Mouse (Mus musculus): ENCODE results near the gene Cep112. TPM values are rescaled to one million over a fixed set of nuclear protein-coding genes. Genes with fewer than 3 reads are reported as not detected.

Gene Cep112
- total RNA-seq (2015) (0.12 and 1.2 TPM in 2 replicates), total RNA-seq (2017) (1.3 TPM in 1 of 2 replicates, not detected in the other)

GRCm38 (mm10) chr11:108424889-108425591 is at the start of gene Cep112:
TSS of gene Cep112 (plus strand) at chr11:108425192.
- ATAC-seq (replicated peaks; ENCODE audit: poor library complexity): peak; percentile 99

GRCm38 (mm10) chr11:108376815-108377214 is 48.2 kb upstream of the Cep112 start:
- no peak for ATAC-seq (replicated peaks; ENCODE audit: poor library complexity)

GRCm38 (mm10) chr11:108377680-108378362 is 47.2 kb upstream of the Cep112 start:
- peak; percentile 99 for ATAC-seq (replicated peaks; ENCODE audit: poor library complexity)

GRCm38 (mm10) chr11:108378363-108378751 is 46.6 kb upstream of the Cep112 start:
- ATAC-seq (replicated peaks; ENCODE audit: poor library complexity): 0 out of 2 replicates have a peak, but pooled peaks have one; percentile 5

- ATAC-seq (replicated peaks; ENCODE audit: poor library complexity): no peak
Observed at GRCm38 (mm10) chr11:108382664-108383063, 42.3 kb upstream of the Cep112 start.

GRCm38 (mm10) chr11:108384920-108385665 is 39.9 kb upstream of the Cep112 start:
- ATAC-seq (replicated peaks; ENCODE audit: poor library complexity): no peak

- no peak for ATAC-seq (replicated peaks; ENCODE audit: poor library complexity)
Observed at GRCm38 (mm10) chr11:108385666-108386024, 39.3 kb upstream of the Cep112 start.

GRCm38 (mm10) chr11:108395061-108395460 is 29.9 kb upstream of the Cep112 start:
- no peak for ATAC-seq (replicated peaks; ENCODE audit: poor library complexity)

GRCm38 (mm10) chr11:108396076-108396829 is 28.7 kb upstream of the Cep112 start:
- ATAC-seq (replicated peaks; ENCODE audit: poor library complexity): no peak

GRCm38 (mm10) chr11:108409876-108410644 is 14.9 kb upstream of the Cep112 start:
- no peak for ATAC-seq (replicated peaks; ENCODE audit: poor library complexity)

- no peak for ATAC-seq (replicated peaks; ENCODE audit: poor library complexity)
Observed at GRCm38 (mm10) chr11:108416360-108416759, 8.6 kb upstream of the Cep112 start.

GRCm38 (mm10) chr11:108418540-108418939 is 6.5 kb upstream of the Cep112 start:
- ATAC-seq (replicated peaks; ENCODE audit: poor library complexity): peak; percentile 73

- ATAC-seq (replicated peaks; ENCODE audit: poor library complexity): no peak
Observed at GRCm38 (mm10) chr11:108419242-108419641, 5.8 kb upstream of the Cep112 start.

GRCm38 (mm10) chr11:108420751-108421150 is 4.2 kb upstream of the Cep112 start:
- ATAC-seq (replicated peaks; ENCODE audit: poor library complexity): no peak

- no peak for ATAC-seq (replicated peaks; ENCODE audit: poor library complexity)
Observed at GRCm38 (mm10) chr11:108423221-108423620, 1.8 kb upstream of the Cep112 start.

- no peak for ATAC-seq (replicated peaks; ENCODE audit: poor library complexity)
Observed at GRCm38 (mm10) chr11:108424111-108424510, 881 bp upstream of the Cep112 start.

GRCm38 (mm10) chr11:108425592-108425921 is 565 bp downstream of the Cep112 start:
- no peak for ATAC-seq (replicated peaks; ENCODE audit: poor library complexity)

GRCm38 (mm10) chr11:108426086-108426485 is 1.1 kb downstream of the Cep112 start:
- no peak for ATAC-seq (replicated peaks; ENCODE audit: poor library complexity)

- ATAC-seq (replicated peaks; ENCODE audit: poor library complexity): no peak
Observed at GRCm38 (mm10) chr11:108427191-108427590, 2.2 kb downstream of the Cep112 start.

GRCm38 (mm10) chr11:108429076-108429475 is 4.1 kb downstream of the Cep112 start:
- no peak for ATAC-seq (replicated peaks; ENCODE audit: poor library complexity)
